Mouse (Mus musculus) cerebellum, postnatal 10 days (tissue): ENCODE measurements around the gene F2rl3.
A peak's percentile ranks its signal among the peaks of the same experiment; 100 is the strongest.

ENCODE experiments used
- DNase-seq, 2 experiments: peaks; one replicate each; pipeline ENCODE4 v3.0.0; 2021; ENCODE audit warnings: mixed read lengths in 2 of 2

The F2rl3 gene

GRCm38 (mm10) chr8:72761322-72762051, at the start of gene F2rl3:
F2rl3 (plus strand) TSS chr8:72761880.
- no peak for DNase-seq

GRCm38 (mm10) chr8:72712569-72712968, 49.1 kb upstream of the F2rl3 start:
- DNase-seq, result no peak

GRCm38 (mm10) chr8:72716594-72716993, 45.1 kb upstream of the F2rl3 start:
- DNase-seq, result no peak

GRCm38 (mm10) chr8:72720541-72720940, 41.1 kb upstream of the F2rl3 start:
- DNase-seq, result no peak

- peak; percentile 98 for DNase-seq
Observed at GRCm38 (mm10) chr8:72722769-72723650, 38.7 kb upstream of the F2rl3 start, which contains the start of gene Sin3b. Sin3b (plus strand) TSS chr8:72723285.

GRCm38 (mm10) chr8:72723651-72724001, 38.1 kb upstream of the F2rl3 start:
- DNase-seq, result peak; percentile 53 to 54

GRCm38 (mm10) chr8:72728636-72729035, 33.0 kb upstream of the F2rl3 start:
- no peak for DNase-seq

- no peak for DNase-seq
Observed at GRCm38 (mm10) chr8:72735001-72735400, 26.7 kb upstream of the F2rl3 start.

- DNase-seq, result no peak
Observed at GRCm38 (mm10) chr8:72736868-72737267, 24.8 kb upstream of the F2rl3 start.

- DNase-seq, result peak; percentile 65 to 73
Observed at GRCm38 (mm10) chr8:72746061-72746460, 15.6 kb upstream of the F2rl3 start.

GRCm38 (mm10) chr8:72749846-72750245, 11.8 kb upstream of the F2rl3 start:
- no peak for DNase-seq

- no peak for DNase-seq
Observed at GRCm38 (mm10) chr8:72750266-72750665, 11.4 kb upstream of the F2rl3 start.

- peak in 1 of 2 experiments; percentile 1 for DNase-seq
Observed at GRCm38 (mm10) chr8:72751126-72751525, 10.6 kb upstream of the F2rl3 start.

GRCm38 (mm10) chr8:72752289-72752688, 9.4 kb upstream of the F2rl3 start:
- peak in 1 of 2 experiments; percentile 0 for DNase-seq

GRCm38 (mm10) chr8:72753165-72753564, 8.5 kb upstream of the F2rl3 start:
- DNase-seq, result peak in 1 of 2 experiments; percentile 1

- peak in 1 of 2 experiments; percentile 0 for DNase-seq
Observed at GRCm38 (mm10) chr8:72753781-72754180, 7.9 kb upstream of the F2rl3 start.

GRCm38 (mm10) chr8:72756031-72756430, 5.6 kb upstream of the F2rl3 start:
- no peak for DNase-seq

- DNase-seq, result no peak
Observed at GRCm38 (mm10) chr8:72756771-72757390, 4.8 kb upstream of the F2rl3 start.

- DNase-seq, result no peak
Observed at GRCm38 (mm10) chr8:72757426-72758195, 4.1 kb upstream of the F2rl3 start.

- no peak for DNase-seq
Observed at GRCm38 (mm10) chr8:72758310-72758709, 3.4 kb upstream of the F2rl3 start.

GRCm38 (mm10) chr8:72760216-72760615, 1.5 kb upstream of the F2rl3 start:
- no peak for DNase-seq

- DNase-seq, result no peak
Observed at GRCm38 (mm10) chr8:72762306-72762705, 626 bp downstream of the F2rl3 start.

- DNase-seq, result no peak
Observed at GRCm38 (mm10) chr8:72765696-72766095, 4.0 kb downstream of the F2rl3 start.
